Mouse (Mus musculus) small intestine, adult 2 months (tissue): ENCODE measurements at regions not wholly inside any gene's neighbourhood (a gene's known extent, or its start where the extent isn't known, plus 50 kb on each side); places are given as distances from the start of the nearest gene placed in this dataset.

Experiments
- CTCF ChIP-seq: fragments of 200-500 bp; IDR thresholded peaks from 2 replicates; pipeline ENCODE4 v1.5.1; 2012; ENCODE audit warnings: low read depth, mild to moderate bottlenecking, control low read depth, inconsistent platforms, low read length, moderate library complexity, mixed read lengths; ENCODE audit not compliant: insufficient replicate concordance, insufficient read length; ENCODE audit errors: extremely low read depth
- POLR2A ChIP-seq: fragments of 200-500 bp; IDR thresholded peaks from 2 replicates; pipeline ENCODE4 v1.6.1; 2012; ENCODE audit warnings: low read depth, mild to moderate bottlenecking, control low read depth, inconsistent platforms, low read length, moderate library complexity

GRCm38 (mm10) chr4:105908281-105908680 is 118.6 kb downstream of the Gm12728 start:
- TF ChIP-seq CTCF: no peak
- TF ChIP-seq POLR2A: no peak
